Mouse (Mus musculus): Measurements from ENCODE around the gene Fam71f2.
A peak's percentile ranks its signal among the peaks of the same experiment; 100 is the strongest.

The Fam71f2 gene

DNA sequence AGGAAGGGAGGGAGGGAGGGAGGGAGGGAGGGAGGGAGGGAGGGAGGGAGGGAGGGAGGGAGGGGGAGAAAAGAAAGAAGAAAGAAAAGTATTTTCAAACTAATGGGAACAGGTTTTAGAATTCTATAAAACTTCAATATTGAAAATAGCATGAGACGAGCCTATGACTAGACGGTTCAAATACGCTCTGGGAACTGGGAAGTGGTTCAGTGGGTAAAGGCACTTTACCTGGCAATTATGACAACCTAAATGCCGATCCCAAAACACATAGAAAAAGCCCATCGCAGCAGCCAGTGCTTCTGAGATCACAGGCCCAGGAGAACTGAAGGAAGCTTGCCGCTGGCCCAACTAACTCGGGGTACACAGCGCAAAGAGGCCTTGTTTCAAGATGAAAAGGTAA is at the start of gene Fam71f2:
TSS of gene Fam71f2 (plus strand) at position 301 of the 400 bp plus-strand sequence.
- no peak for DNase-seq (ENCODE audit: low spot score)

DNA sequence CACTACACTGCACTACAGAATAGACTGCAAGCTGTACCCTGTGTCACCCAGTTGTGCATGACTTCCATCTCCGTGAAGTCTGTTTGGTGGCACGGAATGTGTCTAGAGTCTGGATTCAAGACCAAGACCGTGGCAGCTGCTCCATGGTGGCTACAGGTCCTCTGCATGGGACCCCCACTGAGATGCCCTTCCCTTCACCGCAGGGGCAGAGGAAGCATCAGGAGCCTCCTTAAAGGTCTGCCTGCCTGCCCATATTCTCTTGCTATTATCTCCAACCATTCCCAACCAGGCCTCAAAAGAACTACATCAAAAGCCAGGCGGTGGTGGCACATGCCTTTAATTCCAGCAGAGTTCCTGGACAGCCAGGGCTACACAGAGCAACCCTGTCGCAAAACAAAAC is 49.0 kb upstream of the Fam71f2 start:
- DNase-seq (ENCODE audit: low spot score) = no peak

DNA sequence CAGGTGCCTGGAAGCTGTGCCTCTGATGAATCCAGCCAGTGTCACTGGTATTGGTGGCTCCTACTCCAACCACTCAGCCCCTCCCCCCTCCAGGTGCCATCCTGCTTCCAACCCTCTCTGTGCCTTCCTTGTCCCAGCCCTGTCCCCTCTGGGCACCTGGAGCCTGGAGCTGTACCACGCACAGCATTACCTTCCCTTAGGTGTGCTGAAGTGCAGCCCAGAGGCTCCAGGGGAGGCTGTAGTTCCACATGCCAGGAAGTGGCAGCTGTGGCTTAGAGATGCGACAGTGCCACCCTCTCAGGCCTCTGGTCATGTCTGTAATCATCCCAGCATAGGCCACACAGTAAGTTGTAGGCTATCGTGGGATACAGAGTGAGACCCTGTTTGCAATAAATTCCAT is 47.6 kb upstream of the Fam71f2 start:
- no peak for DNase-seq (ENCODE audit: low spot score)

DNA sequence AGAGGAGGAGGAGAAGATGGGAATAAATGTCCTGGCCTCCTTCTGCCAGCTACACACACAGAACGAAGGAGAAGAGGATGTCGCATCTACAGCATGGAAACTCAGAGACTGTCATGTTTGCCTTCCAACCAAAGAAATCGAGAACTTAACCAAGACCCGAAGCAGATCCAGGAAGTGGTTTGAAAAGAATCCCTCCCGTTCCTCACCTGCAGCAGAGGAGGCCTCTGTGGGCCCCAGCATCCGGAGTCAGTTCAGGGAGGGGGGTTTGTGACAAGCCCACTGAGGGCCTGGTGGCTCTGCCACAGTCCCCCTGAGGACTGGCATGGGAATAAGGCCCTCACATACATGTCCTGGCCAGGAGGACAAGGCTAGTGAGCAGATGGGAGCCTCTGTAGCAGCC is 47.1 kb upstream of the Fam71f2 start:
- no peak for DNase-seq (ENCODE audit: low spot score)

DNA sequence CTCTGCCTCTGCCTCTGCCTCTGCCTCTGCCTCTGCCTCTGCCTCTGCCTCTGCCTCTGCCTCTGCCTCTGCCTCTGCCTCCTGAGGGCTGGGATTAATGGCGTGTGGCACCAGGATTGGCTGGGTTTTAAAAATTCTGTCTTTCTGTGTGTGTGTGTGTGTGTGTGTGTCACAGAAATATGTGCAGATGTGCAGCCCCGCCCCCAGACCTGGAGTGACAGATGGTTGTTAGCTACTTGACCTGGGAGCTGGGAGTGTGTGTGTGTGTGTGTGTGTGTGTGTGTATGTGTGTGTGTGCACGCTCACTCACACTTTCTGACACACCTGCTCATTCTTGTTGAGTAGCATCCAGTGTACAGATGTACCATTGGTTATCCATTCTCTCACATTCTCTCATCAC is 45.7 kb upstream of the Fam71f2 start:
- no peak for DNase-seq (ENCODE audit: low spot score)

DNA sequence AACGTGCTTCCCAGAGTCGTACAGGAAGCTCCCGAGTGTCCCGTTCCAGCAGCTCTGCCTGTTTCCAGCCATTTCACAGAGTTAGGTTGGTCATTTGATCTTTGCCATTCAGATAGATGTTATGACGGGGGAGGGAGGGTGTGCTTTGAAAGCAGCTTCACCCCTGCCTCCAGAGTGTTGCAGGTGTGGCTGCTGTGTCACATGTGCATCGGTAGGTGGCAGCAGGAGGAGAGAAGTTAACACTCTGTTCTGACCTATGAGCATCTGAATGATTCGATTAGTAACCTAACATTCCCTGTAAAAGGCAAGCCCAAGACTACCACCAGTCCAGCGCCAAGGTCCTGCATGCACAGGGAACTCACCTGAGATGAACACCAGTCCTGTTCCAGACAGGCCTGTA is 45.1 kb upstream of the Fam71f2 start:
- no peak for DNase-seq (ENCODE audit: low spot score)

DNA sequence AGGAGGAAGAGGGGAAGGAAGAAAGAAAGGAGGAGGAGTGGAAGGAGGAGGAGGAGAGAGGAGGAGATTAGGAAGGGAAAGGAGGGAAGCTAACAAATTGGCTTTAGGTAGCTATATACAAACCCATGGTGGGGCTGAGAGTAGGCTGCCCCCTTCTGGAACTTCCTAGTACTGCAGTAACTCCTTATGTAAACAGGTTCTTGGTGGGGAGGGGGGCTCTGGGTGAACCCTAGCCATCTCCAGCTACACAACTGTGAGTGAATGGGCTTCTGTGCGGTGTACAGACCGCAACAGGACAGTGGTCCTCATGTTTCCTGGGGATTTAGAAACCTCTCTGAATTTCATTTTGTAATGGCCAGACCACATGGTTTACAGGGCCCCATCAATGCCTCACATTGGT is 38.6 kb upstream of the Fam71f2 start:
- DNase-seq (ENCODE audit: low spot score) = peak; percentile 54

DNA sequence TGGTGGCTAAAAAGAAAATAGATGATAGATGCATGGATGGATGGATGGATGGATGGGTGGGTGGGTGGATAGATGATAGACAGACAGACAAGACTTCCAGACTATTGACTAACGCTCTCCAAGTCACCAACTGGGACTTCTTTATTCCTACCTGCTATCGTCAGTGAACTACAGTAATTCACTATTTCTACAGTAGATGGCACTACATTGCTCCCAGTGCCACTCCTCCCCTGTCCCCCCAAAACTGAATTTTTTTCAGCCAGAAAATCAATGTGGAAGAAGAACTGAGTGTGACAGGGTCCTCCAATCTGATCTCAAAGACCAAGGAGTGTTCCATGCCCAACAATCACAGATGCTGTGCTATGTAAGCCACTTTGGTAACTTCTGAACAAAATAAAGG is 37.7 kb upstream of the Fam71f2 start:
- no peak for DNase-seq (ENCODE audit: low spot score)

DNA sequence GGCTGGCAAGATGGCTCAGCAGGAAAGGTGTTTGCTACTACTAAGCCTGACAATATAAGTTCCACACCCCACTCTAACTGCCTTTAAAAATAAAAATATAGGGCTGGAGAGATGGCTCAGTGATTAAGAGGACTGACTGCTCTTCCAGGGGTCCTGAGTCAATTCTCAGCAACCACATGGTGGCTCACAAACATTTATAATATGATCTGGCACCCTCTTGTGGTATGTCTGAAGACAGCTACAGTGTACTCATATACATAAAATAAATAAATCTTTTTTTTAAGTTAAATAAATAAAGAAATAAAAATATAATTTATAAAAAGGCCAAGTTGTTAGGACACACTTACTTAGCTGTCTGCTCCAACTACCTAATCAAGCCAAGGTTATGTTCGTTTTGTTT is 37.1 kb upstream of the Fam71f2 start:
- no peak for DNase-seq (ENCODE audit: low spot score)

DNA sequence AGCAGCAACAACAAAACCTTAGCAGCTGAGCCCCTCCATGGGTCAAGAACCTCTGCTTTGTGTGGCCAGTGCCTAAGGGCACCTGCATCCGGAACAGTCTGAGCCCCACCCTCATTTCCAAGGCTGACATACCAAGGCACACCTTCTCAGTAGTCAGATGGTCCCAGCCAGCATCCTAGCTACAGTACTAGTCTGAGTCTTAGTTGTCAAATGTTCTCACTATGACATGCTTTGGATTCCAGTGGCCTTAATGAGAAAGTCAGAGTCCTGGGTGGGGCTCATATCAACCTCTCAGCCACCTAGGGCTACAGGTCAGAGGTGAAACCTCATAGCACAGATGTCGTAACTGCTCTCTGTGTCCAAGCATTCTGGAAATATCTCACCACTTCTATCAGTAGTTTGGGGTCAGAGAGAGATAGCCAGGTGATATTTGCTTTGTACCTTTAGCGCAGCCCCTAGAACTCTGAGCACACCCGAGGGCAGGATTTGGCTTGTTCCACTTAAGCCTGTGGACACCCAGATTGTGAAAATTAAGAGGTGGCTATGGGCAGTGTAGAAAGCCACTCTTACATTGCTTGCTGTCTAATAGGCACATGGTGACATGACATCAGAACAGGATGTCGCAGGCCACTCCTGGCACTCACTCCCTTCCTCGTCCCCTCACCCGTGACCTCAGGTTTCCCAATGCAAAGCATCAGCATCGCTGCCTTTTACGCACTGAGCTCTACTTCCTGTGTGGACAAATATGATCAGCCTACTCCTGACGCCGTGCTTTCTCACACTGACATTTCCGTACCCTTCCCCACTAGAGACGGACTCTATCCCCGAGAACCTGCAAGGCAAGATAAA is 33.9 kb upstream of the Fam71f2 start:
- no peak for DNase-seq (ENCODE audit: low spot score)

DNA sequence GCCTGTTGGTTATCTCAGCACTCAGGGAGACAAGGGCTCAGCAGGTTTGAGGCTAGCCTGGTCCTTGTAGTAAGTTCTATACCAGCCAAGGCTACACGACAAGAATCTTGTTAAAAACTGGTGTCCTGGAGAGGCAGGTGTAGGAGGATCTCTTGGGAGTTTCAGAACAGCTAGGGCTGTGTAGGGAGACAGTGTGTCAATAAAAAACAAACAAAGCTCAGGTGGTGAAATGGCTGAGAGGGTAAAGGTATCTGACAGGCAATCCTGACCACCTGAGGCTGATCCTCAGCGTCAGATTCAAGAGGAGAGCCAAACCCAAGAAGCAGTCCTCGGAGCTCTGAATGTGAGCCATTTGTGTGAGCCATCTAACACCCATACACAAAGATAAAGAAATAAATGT is 33.2 kb upstream of the Fam71f2 start:
- DNase-seq (ENCODE audit: low spot score) = no peak

DNA sequence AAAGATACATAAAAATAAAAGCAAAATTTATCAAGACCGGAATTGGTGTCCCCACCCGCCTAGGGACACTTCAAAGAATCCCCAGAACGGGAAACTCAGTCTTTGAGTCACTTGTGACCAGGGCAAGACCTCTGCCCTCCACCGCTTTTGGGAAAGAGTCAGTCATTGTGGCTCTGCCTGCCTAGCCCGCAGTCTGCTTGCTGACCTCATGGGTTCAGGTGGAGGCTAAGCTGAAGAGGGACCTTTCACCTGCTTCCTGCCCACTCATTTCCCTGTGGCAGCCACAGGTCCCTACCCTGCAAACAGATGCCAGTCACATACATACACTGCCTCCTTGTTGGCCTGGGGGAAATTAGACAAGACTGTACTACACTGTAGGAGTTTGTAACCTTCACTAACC is 32.8 kb upstream of the Fam71f2 start:
- DNase-seq (ENCODE audit: low spot score) = no peak

DNA sequence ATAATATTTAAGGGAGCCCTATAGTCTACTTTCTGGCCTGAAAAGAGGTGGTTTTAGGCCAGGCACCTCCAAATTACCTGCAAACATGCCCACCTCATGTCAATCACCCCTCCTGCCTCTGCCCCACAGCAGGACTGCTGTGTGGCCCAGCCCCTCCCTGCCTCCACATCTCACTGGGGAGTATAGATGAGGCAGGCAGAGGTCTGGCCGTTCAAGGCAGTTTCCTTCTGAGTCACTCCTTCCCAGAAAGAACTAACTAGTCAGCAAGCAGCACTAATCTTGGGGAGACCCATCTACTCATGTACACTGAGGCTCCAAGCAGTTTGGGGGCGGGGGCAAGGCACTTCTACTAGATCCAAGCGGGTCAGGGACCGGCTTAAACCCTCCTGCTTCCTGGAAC is 32.3 kb upstream of the Fam71f2 start:
- DNase-seq (ENCODE audit: low spot score) = no peak

DNA sequence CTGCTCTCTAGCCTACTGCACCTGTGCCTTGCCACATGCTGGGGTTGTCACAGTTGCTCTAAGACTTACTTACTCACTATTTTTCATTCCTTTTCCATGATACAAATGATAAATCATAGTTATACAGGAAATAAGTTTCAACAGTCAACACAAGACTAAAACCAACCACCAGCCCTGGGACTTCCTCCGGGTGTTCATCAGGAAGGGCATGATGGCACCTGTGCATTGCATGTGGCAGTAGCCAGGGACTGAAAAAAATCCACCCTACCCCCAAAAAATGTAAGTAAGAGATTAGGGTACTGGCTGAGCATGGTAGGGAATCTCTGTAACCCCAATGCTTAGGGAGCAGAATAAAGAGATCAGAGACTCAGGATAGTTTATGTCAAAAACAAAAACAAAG is 20.0 kb upstream of the Fam71f2 start:
- no peak for DNase-seq (ENCODE audit: low spot score)

DNA sequence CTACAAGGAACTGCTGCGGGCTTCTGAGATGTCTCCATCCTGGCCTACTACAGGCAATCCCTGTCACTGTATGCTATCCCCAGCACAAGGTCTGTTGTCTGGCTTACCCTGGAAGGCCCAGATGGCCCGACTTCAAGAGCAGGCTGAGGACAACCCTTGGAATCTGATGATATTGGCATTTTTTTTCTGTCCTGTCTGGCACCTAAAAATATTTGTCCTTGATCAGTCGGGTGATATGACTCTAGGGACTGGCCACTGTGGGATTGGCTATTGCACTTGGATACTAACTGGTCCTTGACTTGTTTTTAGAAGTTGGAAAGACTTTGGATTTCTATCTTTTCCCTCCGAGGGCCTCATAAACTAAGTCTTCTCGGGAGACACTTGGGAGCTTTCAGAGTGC is 17.6 kb upstream of the Fam71f2 start:
- no peak for DNase-seq (ENCODE audit: low spot score)

DNA sequence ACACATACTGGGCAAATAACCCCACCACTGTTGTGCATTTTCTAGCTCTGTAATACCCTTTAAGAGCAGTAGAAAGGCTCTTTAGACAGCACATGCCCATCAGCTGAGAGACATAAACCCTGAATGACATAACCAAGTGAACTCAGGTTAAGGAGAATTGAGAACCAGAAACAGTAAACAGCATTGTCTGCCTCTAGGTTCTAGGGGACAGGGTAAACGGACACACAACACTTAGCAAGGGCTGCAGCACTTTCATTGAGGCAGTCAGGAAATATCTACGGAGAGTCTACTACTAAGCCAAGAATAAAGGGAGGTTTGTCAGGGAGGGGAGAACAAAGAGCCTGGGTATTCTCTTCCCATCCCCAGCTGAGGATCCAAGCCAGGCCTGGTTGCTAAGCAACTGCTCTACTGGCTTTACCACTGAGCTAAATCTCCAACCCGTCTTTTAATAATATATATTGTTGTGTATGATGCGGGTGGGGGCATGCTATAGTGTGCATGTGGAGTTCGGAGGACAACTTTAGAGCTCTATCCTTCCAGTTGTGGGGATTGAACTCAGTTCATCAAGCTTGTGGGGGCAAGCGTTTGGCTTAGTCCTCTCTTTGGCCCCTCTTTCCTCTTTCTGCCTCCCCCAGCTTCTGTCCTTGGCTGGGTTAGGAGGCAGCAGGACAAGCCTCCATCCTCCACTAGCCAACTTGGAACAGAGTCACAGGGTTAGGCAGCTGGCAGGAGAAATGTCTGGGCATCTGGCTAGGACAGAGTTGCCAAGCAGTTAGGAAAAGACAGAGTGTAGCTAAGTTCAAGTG is 15.5 kb upstream of the Fam71f2 start:
- no peak for DNase-seq (ENCODE audit: low spot score)

DNA sequence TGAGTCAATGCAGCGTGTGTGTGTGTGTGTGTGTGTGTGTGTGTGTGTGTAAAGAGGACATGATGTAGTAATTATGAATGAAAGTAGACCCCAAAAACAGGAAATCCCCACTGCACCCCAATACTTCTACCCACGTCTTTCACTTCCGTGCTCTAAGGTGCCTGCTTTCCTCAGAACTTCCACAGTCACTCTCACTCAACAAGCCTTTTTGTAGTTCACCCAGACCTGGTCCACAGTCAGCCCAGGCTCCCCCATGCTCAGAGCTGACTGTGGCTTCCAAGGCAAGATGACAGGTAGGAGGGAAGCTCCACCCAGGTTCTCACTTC is 15.0 kb upstream of the Fam71f2 start:
- DNase-seq (ENCODE audit: low spot score) = no peak

DNA sequence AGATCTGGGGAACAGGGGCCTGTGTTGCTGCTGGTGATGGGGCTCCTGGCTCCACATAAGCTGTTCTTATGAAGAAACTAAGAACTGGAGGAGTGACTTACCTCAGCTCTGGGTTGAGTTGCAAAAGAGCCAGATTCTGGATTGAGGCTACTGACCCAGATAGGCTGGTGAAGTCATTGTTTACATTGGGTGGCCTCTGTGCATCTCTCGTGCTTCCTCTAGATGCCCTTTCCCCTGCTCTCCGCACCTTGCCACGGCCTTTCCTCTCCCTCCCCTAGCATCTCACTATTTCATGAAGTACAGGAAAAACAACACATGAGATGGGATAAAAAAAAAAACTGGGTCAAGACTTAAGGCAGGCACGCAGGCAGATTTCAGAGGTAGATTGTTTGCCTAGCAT is 12.5 kb upstream of the Fam71f2 start:
- DNase-seq (ENCODE audit: low spot score) = no peak

DNA sequence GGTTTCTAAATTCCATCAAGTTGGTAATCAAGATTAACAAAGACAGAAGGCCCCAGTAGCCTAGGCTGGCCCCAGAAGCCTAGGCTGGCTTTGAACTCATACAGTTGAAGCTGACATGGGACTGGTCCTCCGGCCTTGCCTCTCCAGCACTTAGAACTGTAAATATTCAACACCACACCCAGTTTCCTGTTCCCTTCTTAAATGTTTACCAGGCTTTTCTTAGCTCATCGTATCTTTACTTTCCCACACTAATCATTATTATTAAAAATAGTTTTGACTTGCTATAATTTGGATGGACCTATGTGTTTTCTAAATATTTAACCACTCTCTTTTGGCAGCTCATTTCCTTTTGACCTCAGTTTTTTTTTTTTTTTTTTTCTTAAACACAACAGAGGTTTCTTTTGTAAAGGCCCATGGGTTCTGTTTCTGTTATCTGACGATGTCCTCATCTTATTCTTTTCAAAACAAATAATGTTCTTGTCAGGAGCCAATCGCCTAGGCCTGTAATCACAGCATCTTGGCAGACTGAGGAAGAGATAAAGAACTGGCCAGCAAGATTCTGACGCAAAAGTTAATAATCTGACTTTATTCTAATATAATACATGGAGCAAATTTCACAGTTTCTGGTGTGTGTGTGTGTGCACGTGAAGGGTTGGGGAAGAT is 10.3 kb upstream of the Fam71f2 start:
- DNase-seq (ENCODE audit: low spot score) = no peak

DNA sequence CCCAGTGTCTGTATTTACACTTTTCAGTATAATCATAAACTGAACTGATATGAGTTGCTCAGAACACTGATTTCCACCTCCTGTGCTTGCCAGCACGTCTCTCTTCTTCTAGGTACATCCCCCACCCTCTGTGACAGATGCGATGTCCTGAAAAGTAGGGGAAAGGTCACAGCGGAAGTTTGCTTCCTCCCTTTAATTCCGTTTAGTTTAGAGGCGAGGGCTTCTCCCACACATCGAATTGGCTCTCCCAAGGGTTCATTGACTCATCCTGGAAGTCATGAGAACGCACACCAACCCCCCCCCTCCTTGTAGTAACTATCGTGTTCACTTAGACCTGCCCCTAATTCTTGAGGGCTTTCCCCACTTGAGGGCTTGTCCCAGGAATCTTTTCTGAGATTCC is 8.4 kb upstream of the Fam71f2 start:
- DNase-seq (ENCODE audit: low spot score) = no peak

DNA sequence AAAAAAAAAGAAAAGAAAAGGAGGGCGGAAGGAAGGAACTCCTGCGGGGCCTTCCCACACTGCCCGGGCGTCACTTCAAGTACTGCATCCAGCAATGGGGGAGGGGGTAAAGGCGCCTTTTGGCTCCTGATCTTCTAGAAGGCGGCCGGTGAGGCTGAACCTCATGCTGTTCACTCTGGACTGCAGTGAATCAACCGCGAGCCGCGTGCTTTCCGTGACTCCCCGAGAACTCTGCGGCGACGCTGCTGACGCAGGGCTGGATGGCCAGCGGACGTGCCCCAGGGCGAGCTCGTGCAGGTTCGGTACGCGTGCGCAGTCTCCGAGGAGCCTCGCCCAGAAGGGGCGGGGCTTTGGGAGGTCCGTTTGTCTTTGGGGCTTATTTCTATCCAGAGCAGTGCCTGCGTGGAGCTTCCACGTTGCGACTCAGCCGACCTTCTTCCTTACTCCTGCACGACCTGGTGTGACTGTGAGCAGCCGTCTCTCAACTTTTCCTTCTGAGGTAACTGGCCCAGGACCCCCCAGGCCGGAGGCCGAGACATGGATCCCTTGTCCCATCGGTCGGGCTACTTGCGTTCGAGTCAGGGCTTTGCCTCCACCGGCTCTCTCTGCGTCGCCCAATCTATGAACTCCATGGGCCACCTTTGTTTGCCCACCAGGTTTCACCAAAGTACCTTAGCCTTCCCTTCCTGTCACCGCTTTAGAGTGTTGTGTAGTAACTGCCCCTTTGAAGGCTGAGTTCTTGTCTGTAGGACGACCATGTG is 6.9 kb upstream of the Fam71f2 start, which contains the start of gene Hilpda:
TSS of gene Hilpda (plus strand) at position 177 of the 761 bp plus-strand sequence.
- peak; percentile 91 for DNase-seq (ENCODE audit: low spot score)

DNA sequence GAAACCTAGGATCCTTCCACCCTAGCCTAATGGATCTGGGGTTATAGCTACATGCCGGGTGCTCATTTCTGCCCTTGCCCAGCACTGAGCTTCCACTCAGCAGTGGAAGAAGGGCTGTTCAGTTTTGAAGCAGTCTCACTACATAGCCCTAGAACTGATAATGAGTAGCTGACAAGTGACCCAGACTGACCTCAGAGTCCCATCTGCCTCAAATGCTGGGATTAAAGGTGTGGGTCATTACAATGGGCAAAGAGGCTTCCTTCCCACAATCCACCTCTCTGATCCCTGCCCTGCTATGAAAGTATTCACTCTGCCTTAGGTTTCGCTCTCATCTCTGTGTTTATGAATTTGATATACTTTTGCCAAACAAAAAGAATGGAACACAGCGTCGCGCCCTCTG is 2.6 kb upstream of the Fam71f2 start:
- no peak for DNase-seq (ENCODE audit: low spot score)
